Mouse (Mus musculus): Measurements from ENCODE around the gene AL607142.1.

AL607142.1 gene

DNA sequence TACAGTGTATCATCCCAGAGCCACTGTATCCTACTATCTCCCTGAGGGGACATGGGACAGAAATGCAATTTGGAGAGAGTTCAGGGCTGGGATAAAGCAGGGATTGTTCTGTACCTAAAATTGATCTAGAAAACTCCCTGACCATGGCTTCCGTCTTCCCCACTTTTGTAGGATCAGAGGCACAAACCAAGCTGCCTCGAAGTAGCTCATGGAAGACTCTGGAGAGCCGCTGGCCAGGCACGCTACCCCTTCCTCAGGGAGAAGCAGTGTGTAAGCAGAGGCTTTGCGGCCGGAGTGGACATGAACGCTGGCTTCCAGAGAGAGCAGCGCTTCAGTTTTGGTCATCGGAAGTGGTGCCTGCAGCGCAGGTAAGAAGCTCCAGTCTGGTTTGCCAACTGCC is at the start of gene AL607142.1:
AL607142.1 (plus strand) TSS at position 301 of the 400 bp plus-strand sequence.
- DNase-seq: no peak

DNA sequence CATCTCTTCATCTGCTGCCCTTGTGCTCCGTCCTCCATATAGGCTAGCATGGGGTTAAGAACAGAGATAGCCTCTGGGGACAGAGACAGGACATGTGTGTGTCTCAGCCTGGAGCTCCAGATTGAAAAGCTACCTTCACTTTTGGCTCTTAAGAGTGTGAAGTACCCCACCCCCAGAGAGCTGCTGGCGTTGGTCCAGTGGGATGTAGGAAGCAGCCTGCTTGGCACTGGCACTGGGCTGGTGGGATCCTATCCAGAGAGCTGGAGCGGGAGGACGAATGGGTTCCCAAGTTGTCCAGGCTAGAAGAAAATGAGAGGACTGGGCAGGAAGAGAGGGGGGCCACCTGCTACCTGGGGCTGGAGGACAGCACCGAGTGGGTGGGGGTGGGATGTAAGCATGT is 46.4 kb upstream of the AL607142.1 start:
- peak; percentile 93 to 96 for DNase-seq

DNA sequence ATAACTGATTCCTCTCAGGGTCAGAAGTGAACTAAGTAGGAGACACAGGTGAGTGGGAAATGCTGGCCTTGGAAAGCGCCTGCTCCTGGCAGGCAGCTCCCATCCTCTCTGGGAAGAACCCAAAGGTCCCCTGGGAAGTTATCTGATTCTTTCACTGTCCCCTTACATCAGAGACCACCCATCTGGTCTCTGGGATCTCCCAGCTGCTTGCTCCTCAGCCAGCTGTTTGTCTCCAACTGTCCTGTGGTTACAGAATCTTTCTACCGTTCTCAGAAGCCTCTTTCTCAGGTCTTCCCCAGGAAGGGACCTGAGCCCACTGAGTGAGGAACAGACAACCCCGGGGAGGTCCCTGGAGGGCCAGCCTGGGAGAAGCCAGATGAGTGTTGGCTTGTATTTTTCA is 42.4 kb upstream of the AL607142.1 start:
- no peak for DNase-seq

DNA sequence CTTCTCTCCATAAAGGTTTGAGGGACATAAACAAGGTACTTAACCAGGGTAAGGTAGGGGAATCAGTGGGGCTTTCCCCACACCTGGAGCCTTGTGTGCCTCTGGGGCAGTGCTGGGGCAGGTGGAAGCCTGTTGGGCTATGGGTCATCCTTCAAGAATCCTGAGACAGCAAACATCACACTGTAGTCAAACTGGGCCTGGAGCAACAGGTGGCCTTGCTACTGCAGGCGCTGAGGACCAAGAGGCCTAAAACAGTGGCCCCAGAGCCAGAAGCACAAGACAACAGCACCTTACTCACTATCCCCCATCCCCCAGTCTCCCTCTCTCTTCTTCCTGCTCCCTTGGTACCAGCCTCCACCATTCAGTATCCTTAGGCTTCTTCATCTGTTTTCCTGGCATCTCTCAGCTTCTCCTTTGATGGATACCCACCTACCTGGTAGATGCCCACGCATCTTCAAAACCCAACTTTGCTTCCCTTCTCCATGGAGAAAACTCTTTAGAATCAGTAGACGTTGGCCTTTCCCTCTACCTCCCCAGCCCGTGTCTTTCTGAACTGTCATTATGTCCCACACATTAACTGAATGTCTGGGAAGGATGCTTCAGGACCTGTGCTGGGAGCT is 41.5 kb upstream of the AL607142.1 start:
- no peak for DNase-seq

DNA sequence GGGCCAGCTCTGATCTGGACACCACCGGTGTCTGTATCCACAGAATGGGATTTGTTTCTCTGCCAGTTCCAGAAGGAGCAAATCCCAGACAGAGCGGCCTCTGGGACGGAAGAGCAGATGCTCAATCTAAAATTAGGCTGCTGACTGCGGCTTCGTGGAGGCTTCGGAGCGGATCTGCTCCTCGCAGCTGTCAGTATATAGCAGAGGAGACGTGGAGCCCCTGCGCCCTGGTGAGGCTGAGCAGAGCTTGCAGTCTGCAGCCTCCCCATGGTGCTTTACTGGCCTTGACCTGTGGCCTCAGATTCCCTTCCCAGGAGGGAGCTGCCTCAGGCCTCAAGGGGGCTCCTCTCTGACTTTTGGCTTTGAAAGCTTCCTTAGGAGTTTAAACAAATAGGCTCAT is 40.7 kb upstream of the AL607142.1 start:
- DNase-seq: peak; percentile 60 to 74

GRCm38 (mm10) chr4:120027671-120028070 is 37.1 kb upstream of the AL607142.1 start:
- DNase-seq: no peak

GRCm38 (mm10) chr4:120029937-120030336 is 34.9 kb upstream of the AL607142.1 start:
- no peak for DNase-seq

- peak; percentile 63 to 73 for DNase-seq
Measured at GRCm38 (mm10) chr4:120032320-120032983, 32.3 kb upstream of the AL607142.1 start.

- DNase-seq: peak in 1 of 2 experiments; percentile 56
Measured at GRCm38 (mm10) chr4:120032984-120033355, 31.8 kb upstream of the AL607142.1 start.

GRCm38 (mm10) chr4:120036294-120036693 is 28.5 kb upstream of the AL607142.1 start:
- DNase-seq: no peak

- no peak for DNase-seq
Measured at GRCm38 (mm10) chr4:120037007-120037406, 27.8 kb upstream of the AL607142.1 start.

GRCm38 (mm10) chr4:120041520-120041919 is 23.3 kb upstream of the AL607142.1 start:
- DNase-seq: no peak

GRCm38 (mm10) chr4:120042480-120042879 is 22.3 kb upstream of the AL607142.1 start:
- DNase-seq: no peak

DNA sequence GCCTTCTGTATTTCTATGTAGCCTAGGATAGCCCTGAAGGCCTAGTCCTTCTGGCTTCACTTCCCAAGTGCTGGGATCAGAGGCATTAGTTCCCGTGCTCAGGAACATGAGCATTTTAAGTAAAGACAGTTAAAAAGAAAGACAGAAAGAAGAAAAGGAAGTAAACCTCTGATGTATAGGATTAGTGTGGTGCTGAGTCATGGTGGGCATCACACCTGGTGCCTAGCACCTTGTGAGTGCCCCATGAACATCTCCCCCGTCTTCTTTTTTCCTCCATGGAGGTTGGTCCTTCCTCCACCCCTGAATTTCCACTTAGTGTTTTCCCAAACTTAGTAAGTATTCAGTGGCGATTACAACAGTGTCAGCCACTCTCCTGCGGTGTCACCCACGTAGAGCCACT is 20.2 kb upstream of the AL607142.1 start:
- DNase-seq: no peak

DNA sequence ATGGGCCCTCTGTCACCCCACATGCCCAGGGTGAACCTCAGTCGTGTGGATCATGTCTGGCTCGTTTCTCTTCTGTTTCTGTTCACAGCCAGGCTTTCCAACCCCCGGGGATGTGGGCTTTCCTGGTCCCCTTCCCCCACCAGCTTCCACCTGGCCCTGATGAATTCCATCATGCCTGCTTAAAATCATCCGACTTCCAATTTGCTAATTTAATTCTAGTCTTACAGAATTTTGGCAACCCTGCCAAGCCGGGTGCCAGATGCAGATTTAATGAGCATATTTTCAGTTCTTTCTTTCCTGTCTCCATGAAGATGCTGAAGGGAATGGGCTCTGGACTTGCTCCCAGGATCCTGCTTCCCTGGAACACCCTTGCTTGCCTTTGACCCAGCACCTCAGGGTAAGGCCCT is 19.7 kb upstream of the AL607142.1 start:
- DNase-seq: peak; percentile 42 to 50

- DNase-seq: no peak
Measured at GRCm38 (mm10) chr4:120045871-120046270, 18.9 kb upstream of the AL607142.1 start.

GRCm38 (mm10) chr4:120047060-120047459 is 17.7 kb upstream of the AL607142.1 start:
- no peak for DNase-seq

DNA sequence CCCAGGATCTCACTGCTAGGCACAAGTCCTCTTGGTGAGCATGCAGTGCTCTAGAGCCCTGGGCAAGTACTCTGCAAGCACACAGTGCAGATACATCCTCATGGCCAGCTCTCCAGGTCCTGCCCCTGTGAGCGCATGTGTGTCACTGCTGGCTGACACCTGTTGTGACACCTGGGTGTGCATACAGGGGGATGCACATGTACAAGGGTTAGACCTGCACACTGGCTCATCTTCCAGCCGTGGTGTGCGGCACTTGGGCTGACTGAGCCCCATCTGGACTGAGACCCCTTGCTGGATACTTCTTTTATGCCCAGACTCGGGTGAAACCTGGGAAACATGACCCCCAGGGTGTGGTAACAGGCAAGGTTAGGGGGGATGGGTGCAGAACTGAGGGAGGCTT is 16.5 kb upstream of the AL607142.1 start:
- no peak for DNase-seq

DNA sequence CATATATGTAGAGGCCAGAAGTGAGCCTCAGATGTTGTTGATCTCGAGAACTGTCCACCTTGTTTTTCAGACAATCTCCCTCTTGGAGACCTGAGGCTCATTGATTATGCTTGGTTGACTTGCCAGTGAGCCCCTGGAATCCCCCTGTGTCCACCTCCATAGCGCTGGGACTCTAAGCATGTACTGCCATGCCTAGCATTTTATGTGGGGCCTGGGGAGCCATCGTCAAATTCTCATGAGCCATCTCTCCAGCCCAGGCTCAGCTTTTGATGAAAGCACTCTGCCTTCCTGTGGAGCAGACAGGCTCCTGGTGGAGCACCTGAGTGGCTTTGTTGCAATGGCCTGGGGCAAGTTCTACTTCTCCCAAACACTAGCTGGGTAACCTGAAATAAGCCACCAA is 14.9 kb upstream of the AL607142.1 start:
- DNase-seq: no peak

GRCm38 (mm10) chr4:120052481-120052880 is 12.3 kb upstream of the AL607142.1 start:
- no peak for DNase-seq

DNA sequence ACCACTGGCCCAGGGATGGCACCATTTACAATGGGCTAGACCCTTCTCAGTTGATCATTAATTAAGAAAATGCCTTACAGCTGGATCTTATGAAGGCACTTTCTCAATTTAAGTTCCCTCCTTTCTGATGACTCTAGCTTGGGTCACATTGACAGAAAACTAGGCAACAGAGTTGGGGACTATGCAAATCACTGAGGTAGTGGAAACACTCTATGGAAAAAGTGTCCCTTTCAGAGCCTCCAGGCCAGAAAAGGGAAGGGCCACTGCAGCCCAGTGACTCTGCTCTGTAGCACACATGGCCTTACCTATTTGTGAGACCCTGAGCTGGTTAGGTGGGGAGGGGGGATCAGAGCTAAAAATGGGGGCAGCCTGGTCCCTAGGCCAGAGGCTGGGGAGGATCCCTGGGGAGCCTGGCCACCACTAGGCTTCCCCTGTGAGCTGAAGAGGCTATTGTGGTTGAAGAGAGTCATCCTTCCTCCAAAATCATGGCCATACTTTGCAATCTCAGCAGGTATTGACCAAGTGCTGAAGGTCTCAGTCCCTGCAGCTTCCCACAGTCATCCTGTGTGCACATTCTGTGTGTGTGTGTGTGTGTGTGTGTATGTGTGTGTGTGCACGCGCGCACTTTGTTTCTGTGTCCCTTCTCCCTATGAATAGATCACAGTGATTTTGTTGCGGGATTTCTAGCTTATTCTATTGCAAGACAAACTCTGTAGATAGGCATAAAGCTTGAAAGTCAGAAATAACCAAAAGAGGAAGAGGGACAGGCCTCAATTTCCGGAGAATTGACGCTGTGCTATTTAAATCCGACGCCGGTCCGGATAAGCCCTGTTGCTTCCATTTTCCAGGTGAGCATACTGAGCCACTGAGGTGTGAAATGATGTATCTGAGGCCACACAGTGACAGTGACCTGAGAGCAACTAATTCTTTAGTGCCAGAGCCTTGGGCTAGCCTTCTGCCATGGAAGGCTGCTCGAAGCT is 11.5 kb upstream of the AL607142.1 start:
- DNase-seq: no peak

DNA sequence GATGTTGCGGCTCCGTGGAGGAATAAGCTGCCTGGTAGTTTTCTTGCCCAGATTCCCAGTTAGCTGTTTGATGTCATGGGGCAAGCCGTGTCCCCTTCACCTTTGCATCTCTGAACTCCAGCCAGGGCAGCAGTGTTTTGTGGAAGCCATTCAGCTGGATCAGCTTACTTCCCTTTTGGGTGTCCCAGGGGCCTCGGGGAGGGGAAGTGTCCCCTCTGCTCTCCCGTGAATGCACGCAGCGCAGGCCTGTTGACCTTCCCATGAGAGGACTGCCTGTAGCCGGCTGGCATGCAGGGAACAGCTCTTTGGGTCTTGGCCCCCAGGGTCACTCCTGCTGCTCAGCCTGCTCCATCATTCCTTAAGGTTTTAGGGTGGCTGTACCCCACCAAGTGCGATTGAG is 10.7 kb upstream of the AL607142.1 start:
- DNase-seq: no peak

DNA sequence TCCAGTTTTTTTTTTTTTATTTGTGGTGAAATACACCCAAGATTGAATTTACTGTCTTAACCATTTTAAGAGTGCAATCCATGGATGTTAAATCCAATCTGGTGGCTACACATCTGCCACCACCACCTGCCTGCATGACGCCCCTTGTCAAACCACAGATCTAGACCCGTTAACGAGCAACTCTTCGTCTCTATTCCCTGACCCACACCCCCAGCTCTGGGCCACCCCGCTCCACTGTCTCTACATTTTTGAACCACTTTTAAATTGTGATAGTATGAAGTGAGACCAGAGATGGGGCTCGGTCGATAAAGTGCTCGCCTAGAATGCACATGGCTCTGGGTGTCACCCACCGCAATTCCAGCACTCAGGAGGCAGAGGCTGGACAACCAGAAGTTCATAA is 8.3 kb upstream of the AL607142.1 start:
- DNase-seq: no peak

DNA sequence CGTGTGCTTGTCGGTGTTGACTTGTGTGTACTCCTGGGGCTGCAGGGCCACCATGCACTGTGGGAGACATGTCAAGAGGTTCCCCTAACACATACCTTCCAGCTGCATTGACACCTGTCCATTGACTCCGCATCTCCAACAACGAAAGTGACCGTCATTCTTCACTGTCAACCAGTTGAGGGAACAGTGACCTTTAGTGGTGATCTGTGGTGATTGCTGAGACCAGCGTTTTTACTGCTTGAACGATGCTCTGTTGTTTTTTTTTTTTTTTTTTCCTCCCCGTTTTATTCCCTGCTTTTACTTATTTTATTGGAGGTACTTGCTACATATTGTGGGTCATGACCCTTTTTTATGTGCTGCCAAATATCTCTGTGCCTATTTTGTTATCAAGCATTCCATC is 7.3 kb upstream of the AL607142.1 start:
- DNase-seq: no peak
